Mouse (Mus musculus): ENCODE measurements at regions not wholly inside any gene's neighbourhood (a gene's known extent, or its start where the extent isn't known, plus 50 kb on each side); places are given as distances from the start of the nearest gene placed in this dataset.

- TF ChIP-seq CTCF (IDR thresholded peaks at IDR 0.05; ENCODE audit: control insufficient read depth, insufficient read depth, insufficient replicate concordance, low read depth, low read length) (no peak), POLR2A (IDR thresholded peaks at IDR 0.05; ENCODE audit: control insufficient read depth, low read depth, low read length) (no peak)
Measured at GRCm38 (mm10) chr1:92347656-92348055, 126.0 kb downstream of the Ndufa10 start.
